Mouse (Mus musculus) pancreas, adult 10 weeks (tissue): Measurements from ENCODE around the gene Vps33b. TPM values are rescaled to one million over a fixed set of nuclear protein-coding genes. Genes with fewer than 3 reads are reported as not detected.

Experiments
- polyA plus RNA-seq: library from polyadenylated mRNA; stranded (reverse); fragments of 350-450 nt; fragmentation: Illumina TruSeq; extraction: RNeasy Lipid Tissue Mini Kit (QIAGEN cat#74804); gene quantifications from one replicate; pipeline ENCODE4 v1.2.3, GENCODE M21; 2015; ENCODE audit warnings: low read depth, low replicate concordance; ENCODE audit not compliant: insufficient read depth

The Vps33b gene
- 3.4 TPM for polyA plus RNA-seq

GRCm38 (mm10) chr7:80268897-80269750, at the start of gene Vps33b:
TSS of gene Vps33b (plus strand) at chr7:80269649.

GRCm38 (mm10) chr7:80232489-80233029, 36.9 kb upstream of the Vps33b start, which contains the start of the genes Cib1 and Gdpgp1:
TSS of gene Cib1 (minus strand) at chr7:80232813.
TSS of gene Gdpgp1 (plus strand) at chr7:80232865.

GRCm38 (mm10) chr7:80246148-80246721, 23.2 kb upstream of the Vps33b start, which contains the start of gene Ttll13:
TSS of gene Ttll13 (plus strand) at chr7:80246376.

GRCm38 (mm10) chr7:80260625-80261371, 8.7 kb upstream of the Vps33b start, which contains the start of gene Ngrn:
TSS of gene Ngrn (plus strand) at chr7:80261215.

GRCm38 (mm10) chr7:80294062-80294763, 24.8 kb downstream of the Vps33b start, which contains the start of gene Prc1:
TSS of gene Prc1 (plus strand) at chr7:80294450.

GRCm38 (mm10) chr7:80324043-80324815, 54.8 kb downstream of the Vps33b start, which contains the start of gene Rccd1:
TSS of gene Rccd1 (minus strand) at chr7:80324454.

GRCm38 (mm10) chr7:80340793-80341192, 71.3 kb downstream of the Vps33b start, which contains the start of gene Unc45a:
TSS of gene Unc45a (minus strand) at chr7:80341005.

Other genes starting within 250 kb of the Vps33b start
- 2.2 TPM for gene Zfp710, start 244.8 kb upstream of the Vps33b start, polyA plus RNA-seq
- 58.3 TPM for gene Idh2, start 154.3 kb upstream of the Vps33b start, polyA plus RNA-seq
- gene Sema4b, start 82.8 kb upstream of the Vps33b start, polyA plus RNA-seq, result 2.1 TPM
- 16.9 TPM for gene Cib1, start 36.8 kb upstream of the Vps33b start, polyA plus RNA-seq
- gene Gdpgp1, start 36.8 kb upstream of the Vps33b start, polyA plus RNA-seq, result 0.63 TPM
- 0.57 TPM for gene Ttll13, start 23.3 kb upstream of the Vps33b start, polyA plus RNA-seq
- 10.3 TPM for gene Ngrn, start 8.4 kb upstream of the Vps33b start, polyA plus RNA-seq
- 0.87 TPM for gene Prc1, start 24.8 kb downstream of the Vps33b start, polyA plus RNA-seq
- gene Rccd1, start 54.8 kb downstream of the Vps33b start, polyA plus RNA-seq, result 5.5 TPM
- 8.2 TPM for gene Unc45a, start 71.4 kb downstream of the Vps33b start, polyA plus RNA-seq
- 6.2 TPM for gene Hddc3, start 73.5 kb downstream of the Vps33b start, polyA plus RNA-seq
- 8.4 TPM for gene Man2a2, start 101.7 kb downstream of the Vps33b start, polyA plus RNA-seq
- gene Fes, start 118.3 kb downstream of the Vps33b start, polyA plus RNA-seq, result 11.3 TPM
- gene Furin, start 135.8 kb downstream of the Vps33b start, polyA plus RNA-seq, result 14.7 TPM